Mouse (Mus musculus): ENCODE results near the gene Dclre1a.
A peak's percentile ranks its signal among the peaks of the same experiment; 100 is the strongest.

Dclre1a gene

DNA sequence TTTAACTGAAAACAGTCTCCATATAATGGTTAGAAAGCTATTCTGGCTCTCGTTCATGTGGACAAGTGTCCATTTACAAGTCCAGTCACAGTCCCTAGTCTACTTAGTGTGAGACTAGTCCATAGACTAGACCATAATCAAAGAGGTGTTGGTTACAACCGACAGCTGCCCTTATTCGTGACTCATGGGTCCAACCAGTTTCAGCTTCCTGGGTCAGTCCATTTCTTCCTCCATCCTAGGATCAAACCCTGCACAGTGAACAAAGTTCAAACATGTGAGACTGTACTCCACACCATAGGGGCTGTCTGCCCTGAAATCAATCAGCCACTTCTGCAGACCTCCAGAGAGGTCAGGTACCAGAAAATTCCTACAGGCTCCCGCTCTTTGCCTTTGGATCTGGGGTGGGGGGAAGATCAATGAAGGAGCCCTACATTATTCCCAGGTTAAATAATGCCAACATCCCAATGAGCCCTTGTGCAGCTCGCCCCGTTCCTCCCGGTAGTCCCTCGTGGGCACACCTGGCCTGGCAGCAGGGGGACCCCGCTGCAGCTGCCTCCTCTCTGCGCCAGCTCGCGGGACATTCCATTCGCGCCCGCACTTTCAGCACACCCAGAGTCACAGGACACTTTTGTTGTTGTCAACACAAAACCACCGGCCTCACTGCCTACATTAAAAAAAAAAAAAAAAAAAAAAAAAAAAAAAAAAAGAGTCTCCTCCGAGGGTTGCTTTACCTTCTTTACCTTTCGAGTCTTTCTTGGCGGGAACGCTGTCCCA is at the start of gene Dclre1a:
Gene Dclre1a, minus strand, starts transcription at position 767 of the 774 bp plus-strand sequence.
- DNase-seq, result peak; percentile 56 to 67

DNA sequence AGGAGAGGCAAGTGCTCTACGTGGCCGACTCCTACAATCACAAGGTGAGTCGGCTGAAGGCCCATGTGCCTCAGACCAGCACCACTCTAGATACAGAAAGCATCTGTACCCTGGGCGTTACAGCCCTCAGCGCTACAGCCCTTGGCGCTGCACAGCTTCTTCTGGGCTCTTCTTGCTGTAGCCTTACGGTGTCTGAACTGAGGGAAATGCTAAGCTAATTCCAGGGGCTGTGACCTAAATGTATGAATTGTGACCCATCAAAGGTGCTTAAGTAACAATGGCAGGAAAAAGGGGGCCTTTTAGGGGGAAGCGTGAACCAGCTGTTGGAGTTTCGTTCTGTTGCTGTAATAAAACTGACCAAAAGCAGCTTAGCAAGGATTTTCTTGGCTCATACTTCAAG is 44.5 kb upstream of the Dclre1a start:
- DNase-seq, result no peak

DNA sequence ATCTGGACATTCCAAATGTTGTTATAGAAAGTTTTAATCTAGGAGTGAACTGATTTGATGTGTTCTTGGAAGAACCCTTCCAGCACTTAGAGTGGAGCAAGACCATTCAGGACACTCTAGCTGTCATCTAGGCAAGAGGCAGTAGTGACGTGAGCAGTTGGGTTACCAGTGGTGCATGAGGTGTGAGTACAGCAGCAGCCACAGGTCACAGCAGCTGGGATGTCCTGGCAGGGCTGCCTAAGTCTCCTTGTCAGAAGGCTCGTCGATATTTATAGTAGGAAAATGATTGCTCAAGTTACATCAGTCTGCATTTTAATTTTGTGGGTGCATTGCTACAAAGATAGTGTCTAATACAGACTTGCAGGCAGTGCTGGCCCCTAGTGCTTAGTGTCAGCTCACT is 42.2 kb upstream of the Dclre1a start:
- no peak for DNase-seq

DNA sequence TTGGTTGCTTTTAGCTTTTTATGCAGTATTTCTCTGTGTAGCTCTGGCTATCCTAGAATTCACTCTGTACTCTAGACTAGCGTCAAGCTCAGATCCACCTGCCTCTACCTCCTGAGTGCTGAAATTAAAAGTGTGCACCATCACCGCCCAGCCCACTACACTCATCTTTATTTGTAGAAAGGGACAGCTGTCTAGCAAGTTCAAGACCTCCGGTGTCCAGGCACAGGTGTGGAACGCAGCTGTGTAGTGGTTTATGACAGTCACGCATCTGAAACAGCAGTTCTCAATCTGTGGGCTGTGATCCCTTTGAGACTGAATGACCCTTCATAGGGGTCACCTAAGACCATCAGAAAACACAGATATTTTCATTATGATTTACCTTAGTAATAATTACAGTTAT is 41.4 kb upstream of the Dclre1a start:
- DNase-seq, result no peak

GRCm38 (mm10) chr19:56589008-56589407 is 41.0 kb upstream of the Dclre1a start:
- no peak for DNase-seq

DNA sequence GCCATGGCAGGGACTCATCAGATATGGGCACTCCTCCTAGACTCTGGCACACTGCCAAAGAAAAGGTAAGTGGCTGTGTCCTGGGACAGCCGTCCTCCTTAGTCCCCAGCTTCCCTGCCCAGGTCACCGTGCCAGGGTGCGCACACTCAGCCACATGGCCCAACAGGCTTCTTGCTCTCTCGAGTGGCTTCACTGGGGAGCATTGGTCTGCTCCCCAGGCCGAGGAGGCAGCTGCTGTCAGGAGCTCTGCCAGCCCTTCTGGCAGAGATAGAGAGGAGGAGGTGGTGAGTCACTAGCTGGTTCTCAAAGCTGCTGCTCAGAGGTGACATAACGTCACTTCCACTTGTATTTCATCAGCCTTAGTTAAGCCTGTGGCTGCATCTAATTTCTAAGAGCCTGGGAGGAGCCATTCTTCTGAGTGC is 40.2 kb upstream of the Dclre1a start:
- DNase-seq, result no peak

- no peak for DNase-seq
Measured at GRCm38 (mm10) chr19:56586320-56586719, 38.3 kb upstream of the Dclre1a start.

GRCm38 (mm10) chr19:56584288-56584687 is 36.3 kb upstream of the Dclre1a start:
- DNase-seq, result no peak

DNA sequence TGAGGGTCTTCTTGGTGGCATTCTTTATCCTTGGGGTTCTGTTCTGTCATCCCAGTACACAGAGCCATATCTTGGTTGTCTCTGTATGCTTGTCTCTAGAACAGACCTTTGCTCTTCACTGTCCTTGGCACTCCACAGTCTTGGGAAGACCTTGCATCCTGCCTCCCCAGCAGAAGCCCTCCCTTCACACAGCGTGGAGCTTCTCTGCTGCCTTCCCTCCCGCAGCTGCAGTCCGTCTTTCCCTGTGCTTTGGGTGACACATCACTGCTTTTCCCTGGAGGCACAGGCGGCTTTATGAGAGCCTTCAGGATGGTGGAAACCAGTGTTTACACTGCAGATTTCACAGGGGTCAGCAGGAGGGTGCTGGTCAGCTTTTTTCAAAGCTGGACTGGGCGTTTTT is 35.8 kb upstream of the Dclre1a start:
- DNase-seq, result no peak

- no peak for DNase-seq
Measured at GRCm38 (mm10) chr19:56581981-56582380, 34.0 kb upstream of the Dclre1a start.

DNA sequence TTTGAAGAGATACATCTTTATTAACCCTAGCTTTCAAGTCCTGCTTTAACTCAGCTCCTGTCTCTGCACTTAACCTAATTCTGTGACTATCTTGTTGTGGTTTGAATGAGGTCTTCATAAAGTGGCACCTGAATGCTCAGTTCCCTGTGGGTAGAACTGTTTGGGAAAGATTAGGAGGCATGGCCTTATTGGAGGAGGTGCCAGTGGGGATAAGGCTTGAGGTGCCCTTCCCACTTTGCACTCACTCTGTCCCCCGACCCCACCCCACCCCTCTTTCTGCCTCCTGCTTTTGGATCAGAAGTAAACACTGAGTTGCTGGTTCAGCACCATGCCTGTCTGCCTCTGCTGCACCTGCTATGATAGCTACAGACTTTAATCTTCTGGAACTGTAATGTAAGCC is 29.8 kb upstream of the Dclre1a start:
- DNase-seq, result no peak

DNA sequence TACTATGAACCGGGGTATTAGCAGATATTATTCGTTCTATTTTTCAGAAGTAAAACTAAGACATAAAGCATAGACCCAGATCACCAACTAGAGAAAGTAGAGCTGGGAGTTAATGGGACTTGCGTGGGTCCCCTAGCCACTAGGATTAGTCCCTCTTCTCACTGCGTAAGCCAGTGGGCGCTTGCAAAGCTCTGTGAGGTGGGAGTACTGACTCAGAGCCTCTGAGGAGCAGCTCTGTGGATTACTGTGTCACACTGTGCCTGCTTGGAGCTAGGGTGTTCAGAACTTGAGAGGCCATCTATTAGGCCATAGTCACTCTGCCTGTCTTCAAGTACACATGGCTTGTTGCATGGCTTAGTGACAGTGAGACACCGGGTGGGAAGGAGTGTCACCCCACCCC is 25.2 kb upstream of the Dclre1a start:
- no peak for DNase-seq

GRCm38 (mm10) chr19:56571913-56572312 is 23.9 kb upstream of the Dclre1a start:
- no peak for DNase-seq

DNA sequence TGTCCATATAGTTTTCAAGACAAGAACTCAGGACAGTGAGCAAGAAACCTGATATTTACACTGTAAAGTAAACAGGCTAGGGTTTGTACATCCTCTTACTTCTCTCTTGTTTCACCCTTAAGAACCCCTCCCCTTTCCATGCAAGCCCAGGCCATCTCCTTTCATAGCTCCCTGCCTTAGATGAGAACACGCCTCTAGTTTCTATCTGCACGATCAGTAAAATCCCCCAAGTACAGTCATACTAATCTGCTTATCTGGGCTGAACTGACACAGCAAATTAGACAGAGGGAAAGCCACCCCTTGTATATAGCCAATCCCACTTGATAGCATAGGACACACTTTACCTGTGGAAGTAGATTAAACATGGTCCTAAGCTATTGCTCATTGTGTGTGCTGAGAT is 23.2 kb upstream of the Dclre1a start:
- no peak for DNase-seq

DNA sequence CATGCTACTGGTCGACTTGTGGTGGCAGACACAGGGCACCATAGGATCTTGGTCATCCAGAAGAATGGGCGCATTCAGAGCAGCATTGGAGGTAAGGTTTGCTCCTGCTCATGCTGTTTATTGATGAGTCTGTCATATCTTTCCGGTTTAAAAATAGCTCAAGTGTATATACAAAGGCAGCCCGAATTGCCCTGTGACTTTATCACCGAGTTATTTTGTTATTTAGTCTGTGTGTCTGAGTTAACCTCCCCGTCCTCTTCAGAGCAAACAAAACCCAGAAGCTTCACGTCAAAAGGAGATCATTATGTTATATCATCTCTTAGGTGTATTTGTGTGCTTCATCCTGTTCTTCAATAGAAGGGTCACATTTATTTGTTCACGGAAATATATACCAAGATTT is 22.8 kb upstream of the Dclre1a start:
- no peak for DNase-seq

DNA sequence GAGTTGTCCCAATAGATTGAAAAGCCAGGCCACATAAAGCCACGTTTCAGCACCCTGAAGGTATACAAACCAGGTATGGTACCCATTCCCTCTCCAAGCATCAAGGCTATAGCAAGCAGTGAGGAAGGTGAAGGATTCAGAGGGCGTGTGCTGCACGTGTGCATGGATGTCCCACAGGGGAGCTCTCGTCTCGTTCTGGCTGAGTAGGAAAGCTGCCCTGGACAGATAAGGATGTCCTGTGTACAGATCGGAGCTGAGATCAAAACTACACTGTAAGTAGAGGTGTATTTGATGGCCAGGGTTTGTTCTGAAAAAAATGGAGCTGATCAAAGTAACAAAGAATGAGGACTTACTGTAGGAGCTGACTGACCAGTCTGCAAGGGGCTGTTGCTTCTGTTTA is 18.9 kb upstream of the Dclre1a start:
- no peak for DNase-seq

DNA sequence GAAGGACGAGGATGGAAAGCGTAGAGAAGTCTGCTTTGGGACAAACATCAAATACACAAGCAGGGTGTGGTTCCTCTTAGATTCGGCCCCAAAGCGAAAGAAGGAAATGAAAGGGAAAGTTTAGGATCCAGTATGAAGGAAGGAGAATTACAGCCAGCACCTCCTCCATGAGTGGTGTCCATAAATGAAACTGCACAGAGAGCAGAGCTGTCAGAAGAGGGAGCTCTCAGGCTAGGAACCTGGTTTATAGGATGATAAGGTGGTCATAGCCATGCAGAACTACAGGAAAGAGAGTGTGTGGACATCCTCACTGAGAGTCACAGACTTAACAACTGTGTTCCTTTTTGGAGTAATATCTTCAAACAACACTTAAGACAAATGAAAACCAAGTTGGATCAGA is 18.0 kb upstream of the Dclre1a start:
- DNase-seq, result no peak

- DNase-seq, result no peak
Measured at GRCm38 (mm10) chr19:56565358-56565757, 17.3 kb upstream of the Dclre1a start.

GRCm38 (mm10) chr19:56563469-56563868 is 15.4 kb upstream of the Dclre1a start:
- no peak for DNase-seq

DNA sequence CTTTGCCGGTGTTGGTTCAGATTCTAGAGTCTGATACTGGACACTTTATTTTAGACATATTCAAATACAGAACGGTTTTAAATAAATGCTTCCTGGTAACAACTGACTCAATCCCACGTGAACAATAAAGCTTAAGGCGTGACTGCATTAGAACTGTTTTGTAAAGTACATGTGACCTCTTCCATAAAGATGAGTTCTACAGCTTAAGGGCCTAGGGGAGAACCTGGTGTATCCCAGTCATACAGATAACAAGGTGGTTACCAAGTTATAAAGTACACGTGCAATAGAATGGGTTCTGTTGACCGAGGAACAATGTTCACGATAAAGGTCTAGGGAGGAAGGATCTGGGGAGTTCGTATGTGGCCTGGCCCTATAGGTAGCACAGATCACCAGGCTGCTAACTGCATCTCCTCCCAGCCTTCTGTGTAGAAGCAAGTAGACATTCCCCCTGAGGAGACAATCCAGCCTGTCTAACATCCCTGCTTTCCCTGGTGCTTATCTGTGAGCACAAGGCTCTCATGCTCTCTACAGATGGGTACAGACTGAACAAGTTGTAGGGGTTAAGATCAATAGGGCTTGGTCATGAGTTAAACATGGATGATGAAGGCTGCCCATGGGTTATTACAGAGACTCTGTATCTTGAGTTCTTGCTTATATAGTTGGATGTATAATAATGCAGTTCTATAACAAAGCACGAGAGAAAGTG is 14.6 kb upstream of the Dclre1a start:
- no peak for DNase-seq

GRCm38 (mm10) chr19:56555972-56556371 is 8.0 kb upstream of the Dclre1a start:
- DNase-seq, result no peak

DNA sequence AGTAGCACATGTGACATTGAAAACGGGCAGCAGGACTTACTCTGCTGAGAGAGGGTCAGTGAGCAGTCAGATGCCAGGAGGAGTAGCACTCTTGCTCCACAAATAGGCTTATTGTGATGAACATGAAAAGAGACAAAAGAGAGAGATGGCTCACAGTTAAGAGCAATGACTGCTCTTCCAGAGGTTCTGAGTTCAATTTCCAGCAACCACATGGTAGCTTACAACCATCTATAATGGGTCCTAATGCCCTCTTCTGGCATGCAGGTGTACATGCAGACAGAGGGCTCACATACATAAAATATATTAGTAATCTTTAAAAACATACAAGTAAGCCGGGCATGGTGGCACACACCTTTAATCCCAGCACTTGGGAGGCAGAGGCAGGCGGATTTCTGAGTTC is 5.2 kb upstream of the Dclre1a start:
- DNase-seq, result no peak

- DNase-seq, result no peak
Measured at GRCm38 (mm10) chr19:56549033-56549680, 1.1 kb upstream of the Dclre1a start.

All from thymus, adult 18-20 months (tissue).